Comparison of ENCODE assay signal across 8 mouse cellular contexts in the genomic region with DNA sequence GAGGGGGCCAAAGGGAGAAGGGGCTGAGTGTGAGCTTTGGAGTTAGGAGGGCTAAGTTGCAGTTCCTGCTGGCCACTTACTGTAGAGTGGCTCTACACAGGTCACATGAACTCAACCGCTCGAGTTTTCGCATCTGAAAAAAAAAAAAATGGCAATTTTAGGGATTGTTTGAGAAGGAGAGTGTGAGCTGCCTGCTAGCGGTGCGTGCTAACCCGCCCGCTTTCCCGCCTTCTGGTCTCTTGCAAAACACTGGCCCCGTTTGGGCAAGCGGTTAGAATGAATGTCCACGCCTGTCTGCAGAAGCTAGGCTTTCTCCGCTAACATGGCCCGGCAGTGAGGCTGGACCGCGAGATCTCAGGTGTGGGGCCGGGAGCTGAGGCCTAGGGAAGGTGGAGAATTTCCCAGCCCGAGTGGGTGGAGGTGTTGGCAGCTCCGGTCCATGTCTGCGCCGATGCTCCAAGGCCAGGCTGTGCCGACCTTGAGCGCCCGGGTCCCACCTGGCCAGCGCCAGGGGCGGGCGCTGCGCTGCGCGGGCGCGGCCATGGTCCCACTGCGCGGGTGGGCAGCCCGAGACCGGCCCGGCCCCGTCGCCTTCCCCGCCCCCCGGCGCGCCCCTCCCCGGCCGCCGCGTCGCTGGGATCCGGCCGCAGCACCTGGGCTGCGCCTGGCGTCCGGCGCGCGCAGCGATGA. TPM values are rescaled to one million over a fixed set of nuclear protein-coding genes. Genes with fewer than 3 reads are reported as not detected.
DNase-seq lines count a peak whose midpoint lies in the region; ATAC-seq and TF ChIP-seq lines count a peak whose summit lies in the region.

A gene (plus strand): TSS at position 138 of the 690 bp plus-strand sequence.

- no peaks in the 10 kb centered on the region for H3K9me3 ChIP-seq in neural tube, embryonic 15.5 days (replicated peaks)

- peak within 1 kb of the TSS; percentile 19 for H3K4me3 ChIP-seq in thymus, adult 2 months (ENCODE audit: control insufficient read depth, insufficient read depth, low read length)
- peak within 1 kb of the TSS; percentile 65 for H3K4me3 ChIP-seq in heart, adult 2 months
- peak within 1 kb of the TSS; percentile 56 for H3K4me3 ChIP-seq in kidney, adult 2 months (ENCODE audit: insufficient read depth, low read depth, low read length)
- H3K4me3 ChIP-seq in neural tube, embryonic 15.5 days (replicated peaks): peak within 1 kb of the TSS; percentile 68

- H3K9ac ChIP-seq in heart, adult 2 months (ENCODE audit: low read depth, low read length): peak within 1 kb of the TSS; percentile 61
- peak within 1 kb of the TSS; percentile 75 for H3K9ac ChIP-seq in neural tube, embryonic 15.5 days (replicated peaks)

- TF ChIP-seq EP300 in heart, adult 2 months (IDR thresholded peaks at IDR 0.05; ENCODE audit: insufficient read depth, low read depth, low read length): no peak

- TF ChIP-seq POLR2A in thymus, adult 2 months (IDR thresholded peaks at IDR 0.05; ENCODE audit: control insufficient read depth, extremely low read depth, insufficient read depth, low read length, poor library complexity): no peak
- TF ChIP-seq POLR2A in heart, adult 2 months (IDR thresholded peaks at IDR 0.05; ENCODE audit: insufficient read depth, low read depth, low read length): no peak
- no peak for TF ChIP-seq POLR2A in kidney, adult 2 months (IDR thresholded peaks at IDR 0.05; ENCODE audit: low read depth, low read length)

- WGBS in thymus, adult 2 months: 3% methylated on average over 55 of the region's 56 CpGs
- 1% methylated on average over 56 of the region's 56 CpGs for WGBS in heart, adult 2 months
- 3% methylated on average over 56 of the region's 56 CpGs for WGBS in kidney, adult 2 months
- WGBS in neural tube, embryonic 15.5 days: under 1% methylated on average over 48 of the region's 56 CpGs

- ATAC-seq in neural tube, embryonic 15.5 days (ENCODE audit: low FRiP score): peak; percentile 81
- ATAC-seq in monocyte, adult 5-6 weeks (replicated peaks; ENCODE audit: insufficient number of reproducible peaks, low FRiP score, low TSS enrichment, poor library complexity, severe bottlenecking): no peak

- DNase-seq in thymus, adult 2 months: no peak
- DNase-seq in thymus, adult 18-20 months: no peak
- peak; percentile 62 for DNase-seq in embryo, embryonic 10 days (ENCODE audit: low spot score)
- peak; percentile 63 to 64 for DNase-seq in heart, adult 2 months
- peak; percentile 47 for DNase-seq in kidney, adult 2 months
- DNase-seq in lung, adult 18-20 months: peak; percentile 48 to 64

- no peaks in the 10 kb centered on the region for H3K36me3 ChIP-seq in thymus, adult 2 months (ENCODE audit: control insufficient read depth, insufficient read depth, low read length)
- H3K36me3 ChIP-seq in heart, adult 2 months (ENCODE audit: control insufficient read depth, insufficient read depth, low read length): no peaks in the 10 kb centered on the region
- no peaks in the 10 kb centered on the region for H3K36me3 ChIP-seq in kidney, adult 2 months (ENCODE audit: control insufficient read depth, insufficient read depth, low read length)
- H3K36me3 ChIP-seq in neural tube, embryonic 15.5 days: no peaks in the 10 kb centered on the region

- H3K79me2 ChIP-seq in heart, adult 2 months (replicated peaks; ENCODE audit: control insufficient read depth, insufficient read depth, low read length): no peaks in the 10 kb centered on the region

- H3K27ac ChIP-seq in thymus, adult 2 months (ENCODE audit: control insufficient read depth, insufficient read depth, low read length): no peak within 1 kb of the TSS
- H3K27ac ChIP-seq in heart, adult 2 months: peak within 1 kb of the TSS; percentile 47
- no peak within 1 kb of the TSS for H3K27ac ChIP-seq in kidney, adult 2 months (ENCODE audit: insufficient read depth, low read depth, low read length)
- peak within 1 kb of the TSS; percentile 37; the same call in 1 of the 2 replicates for H3K27ac ChIP-seq in neural tube, embryonic 15.5 days (replicated peaks)

- TF ChIP-seq CTCF in thymus, adult 2 months (IDR thresholded peaks at IDR 0.05; ENCODE audit: borderline replicate concordance, control insufficient read depth, extremely low read depth, insufficient read depth, low read length, poor library complexity): no peak
- TF ChIP-seq CTCF in heart, adult 2 months (IDR thresholded peaks at IDR 0.05): no peak
- TF ChIP-seq CTCF in kidney, adult 2 months (conservative IDR thresholded peaks at IDR 0.05; ENCODE audit: insufficient read depth, insufficient read length, low read depth, low read length): no peak

- intact Hi-C loops in heart, adult 2 months (cut with DNase I): loop anchor here (1.0 kb wide), 1 partner anchor 126 kb away; a partner anchor contains a TSS

- peaks cover 13% of the 10 kb centered on the region; the same call in 1 of the 2 replicates for H3K27me3 ChIP-seq in thymus, adult 2 months (ENCODE audit: control insufficient read depth, insufficient read depth, low read length)
- H3K27me3 ChIP-seq in heart, adult 2 months (ENCODE audit: control insufficient read depth, insufficient read depth, low read length): no peaks in the 10 kb centered on the region
- no peaks in the 10 kb centered on the region for H3K27me3 ChIP-seq in kidney, adult 2 months (replicated peaks; ENCODE audit: control insufficient read depth, insufficient read depth, low read length)
- 0 out of 2 replicates have a peak, but pooled peaks cover 3% of the 10 kb centered on the region for H3K27me3 ChIP-seq in neural tube, embryonic 15.5 days (replicated peaks)

- H3K4me2 ChIP-seq in neural tube, embryonic 15.5 days: peak within 1 kb of the TSS; percentile 99

- no peaks in the 10 kb centered on the region for H3K4me1 ChIP-seq in thymus, adult 2 months (replicated peaks; ENCODE audit: control insufficient read depth, insufficient read depth, low read length)
- peaks cover 4% of the 10 kb centered on the region for H3K4me1 ChIP-seq in heart, adult 2 months (ENCODE audit: control insufficient read depth, insufficient read depth, low read length)
- no peaks in the 10 kb centered on the region for H3K4me1 ChIP-seq in kidney, adult 2 months (ENCODE audit: control insufficient read depth, insufficient read depth, low read length)
- peaks cover 20% of the 10 kb centered on the region for H3K4me1 ChIP-seq in neural tube, embryonic 15.5 days

RNA-seq across cellular contexts. Expression of the gene that starts here (rescaled TPM):
- 15.0 and 17.2 TPM in 2 replicates for polyA plus RNA-seq in thymus, adult 2 months (2012; rRNA removed)
- 1 to 10 TPM; 1.6 to 2.4 TPM for total RNA-seq in heart, adult 2 months (2021)
- 1.8 and 2.7 TPM in 2 replicates for polyA plus RNA-seq in heart, adult 2 months (2012; rRNA removed)
- 2.8 and 3.1 TPM in 2 replicates for polyA plus RNA-seq in kidney, adult 2 months (2012; rRNA removed)
- polyA plus RNA-seq in neural tube, embryonic 15.5 days (2015; fragmentation: Nextera tagmentation; extraction: Ambion mirVana): 4.9 and 6.2 TPM in 2 replicates
- not detected in 3 replicates for total RNA-seq in monocyte, adult 5-6 weeks (2017)

Comparison
In these comparisons a context has a peak if more than half of its experiments do, and no peak if none do; other contexts are left out.
1. DNase-seq: peak in embryo, embryonic 10 days (single experiment), heart, adult 2 months (2 of 2), kidney, adult 2 months (single experiment) and lung, adult 18-20 months (2 of 2); none in thymus, adult 2 months (single experiment) and thymus, adult 18-20 months (0 of 2).
2. H3K27ac ChIP-seq: peak in heart, adult 2 months (single experiment) and neural tube, embryonic 15.5 days (single experiment); none in thymus, adult 2 months (single experiment) and kidney, adult 2 months (single experiment).
3. Peak in every context shown above with its lines, with median percentiles within 50 percentile points of each other: H3K4me3 ChIP-seq.